Mouse (Mus musculus) MEL (cell line): ENCODE data around the gene Thbs4. TPM values are rescaled to one million over a fixed set of nuclear protein-coding genes. Genes with fewer than 3 reads are reported as not detected.

Experiments
- DNase-seq: peaks from one replicate; pipeline ENCODE4 v3.0.0; 2011; ENCODE audit warnings: low read depth, low spot score
- H3K27ac ChIP-seq: 2 replicates; pipeline ENCODE4 v1.5.1; 2012; ENCODE audit warnings: low read depth, mild to moderate bottlenecking, control low read depth, low read length, moderate library complexity; ENCODE audit not compliant: control insufficient read depth
- H3K27me3 ChIP-seq, 2 experiments: fragments of 150-350 bp in 1 of 2; sonication (generic) in 1 of 2; 2 replicates each; pipeline ENCODE4 v1.6.1; 2012; ENCODE audit warnings: low read length in 2 of 2, mild to moderate bottlenecking in 2 of 2, improper control_type of control experiment in 1 of 2, moderate library complexity in 1 of 2; ENCODE audit not compliant: insufficient read depth in 2 of 2, control insufficient read depth in 1 of 2
- H3K36me3 ChIP-seq, 2 experiments: 2 replicates each; pipeline ENCODE4 v1.6.1; 2012 to 2014; ENCODE audit warnings: low read length in 2 of 2, improper control_type of control experiment in 1 of 2, inconsistent platforms in 1 of 2, mild to moderate bottlenecking in 1 of 2; ENCODE audit not compliant: insufficient read depth in 2 of 2, control insufficient read depth in 1 of 2
- H3K4me1 ChIP-seq, 2 experiments: fragments of 150-350 bp in 1 of 2; sonication (generic) in 1 of 2; 2 replicates each; pipeline ENCODE4 v1.6.1; 2012; ENCODE audit warnings: low read length in 2 of 2, improper control_type of control experiment in 1 of 2, mild to moderate bottlenecking in 1 of 2; ENCODE audit not compliant: insufficient read depth in 2 of 2, control insufficient read depth in 1 of 2
- H3K4me3 ChIP-seq, 2 experiments: fragments of 150-350 bp in 1 of 2; sonication (generic) in 1 of 2; 2 replicates each; pipeline ENCODE4 v1.5.1; 2012; ENCODE audit warnings: low read depth in 2 of 2, low read length in 2 of 2, mild to moderate bottlenecking in 2 of 2, moderate library complexity in 2 of 2, control low read depth in 1 of 2, improper control_type of control experiment in 1 of 2; ENCODE audit not compliant: control insufficient read depth in 1 of 2, insufficient read depth in 1 of 2
- H3K79me2 ChIP-seq: 2 replicates; pipeline ENCODE4 v1.6.1; 2012; ENCODE audit warnings: mild to moderate bottlenecking, low read length, moderate library complexity; ENCODE audit not compliant: control insufficient read depth, poor library complexity, insufficient read depth
- H3K9ac ChIP-seq: 2 replicates; pipeline ENCODE4 v1.6.1; 2012; ENCODE audit warnings: low read depth, mild to moderate bottlenecking, control low read depth, low read length, moderate library complexity; ENCODE audit not compliant: control insufficient read depth, poor library complexity, severe bottlenecking
- H3K9me3 ChIP-seq: fragments of 150-350 bp; sonication (generic); replicated peaks from 2 replicates; pipeline ENCODE4 v1.6.1; 2012; ENCODE audit warnings: mild to moderate bottlenecking, low read length, improper control_type of control experiment, moderate library complexity; ENCODE audit not compliant: insufficient read depth
- BHLHE40 ChIP-seq: IDR thresholded peaks from 2 replicates; pipeline ENCODE4 v1.6.1; 2012; ENCODE audit warnings: low read depth, mild to moderate bottlenecking, inconsistent platforms, low read length, improper control_type of control experiment, borderline replicate concordance
- CTCF ChIP-seq, 3 experiments: IDR thresholded peaks in 2 of 3; conservative IDR thresholded peaks in 1 of 3; 2 replicates each; pipeline ENCODE4 v1.5.1; 2011 to 2012; ENCODE audit warnings: low read length in 3 of 3, low read depth in 2 of 3, mild to moderate bottlenecking in 2 of 3, improper control_type of control experiment in 1 of 3, inconsistent platforms in 1 of 3, mixed read lengths in 1 of 3, moderate library complexity in 1 of 3; ENCODE audit not compliant: control insufficient read depth in 1 of 3, insufficient read depth in 1 of 3, poor library complexity in 1 of 3, severe bottlenecking in 1 of 3
- E2F4 ChIP-seq: IDR thresholded peaks from 2 replicates; pipeline ENCODE4 v1.6.1; 2011; ENCODE audit warnings: low read depth, low read length, improper control_type of control experiment, borderline replicate concordance
- EP300 ChIP-seq, 2 experiments: IDR thresholded peaks; 2 replicates each; pipeline ENCODE4 v1.6.1; 2011; ENCODE audit warnings: improper control_type of control experiment in 2 of 2, low read length in 2 of 2, low read depth in 1 of 2, mild to moderate bottlenecking in 1 of 2
- ETS1 ChIP-seq: IDR thresholded peaks from 2 replicates; pipeline ENCODE4 v1.6.1; 2012; ENCODE audit warnings: low read depth, mild to moderate bottlenecking, inconsistent platforms, low read length, improper control_type of control experiment, moderate library complexity
- GATA1 ChIP-seq: IDR thresholded peaks from 2 replicates; pipeline ENCODE4 v1.6.1; 2011; ENCODE audit warnings: low read depth, low read length, improper control_type of control experiment
- HCFC1 ChIP-seq: IDR thresholded peaks from 2 replicates; pipeline ENCODE4 v1.6.1; 2012; ENCODE audit warnings: low read depth, mild to moderate bottlenecking, inconsistent platforms, low read length, improper control_type of control experiment, moderate library complexity
- JUND ChIP-seq: IDR thresholded peaks from 2 replicates; pipeline ENCODE4 v1.6.1; 2011; ENCODE audit warnings: low read depth, mild to moderate bottlenecking, improper control_type of control experiment, low read length
- KAT2A ChIP-seq: conservative IDR thresholded peaks from 2 replicates; pipeline ENCODE4 v1.6.1; 2012; ENCODE audit warnings: low read depth, low read length, improper control_type of control experiment, inconsistent platforms
- MAX ChIP-seq: IDR thresholded peaks from 2 replicates; pipeline ENCODE4 v1.6.1; 2011; ENCODE audit warnings: low read length, improper control_type of control experiment
- MEF2A ChIP-seq: IDR thresholded peaks from 2 replicates; pipeline ENCODE4 v1.6.1; 2014; ENCODE audit warnings: low read depth, mild to moderate bottlenecking, inconsistent platforms, low read length, improper control_type of control experiment; ENCODE audit not compliant: poor library complexity, insufficient replicate concordance, severe bottlenecking; ENCODE audit errors: extremely low read depth
- NRF1 ChIP-seq: IDR thresholded peaks from 2 replicates; pipeline ENCODE4 v1.6.1; 2014; ENCODE audit warnings: low read depth, mild to moderate bottlenecking, inconsistent platforms, low read length, improper control_type of control experiment, moderate library complexity; ENCODE audit not compliant: poor library complexity, insufficient read depth, severe bottlenecking
- POLR2A ChIP-seq, 2 experiments: IDR thresholded peaks; 2 replicates each; pipeline ENCODE4 v1.6.1; 2011 to 2012; ENCODE audit warnings: low read length in 2 of 2, mild to moderate bottlenecking in 2 of 2, control low read depth in 1 of 2, improper control_type of control experiment in 1 of 2, low read depth in 1 of 2, moderate library complexity in 1 of 2; ENCODE audit not compliant: control insufficient read depth in 1 of 2, insufficient read depth in 1 of 2, poor library complexity in 1 of 2
- POLR2AphosphoS5 ChIP-seq: IDR thresholded peaks from 2 replicates; pipeline ENCODE4 v1.6.1; 2012; ENCODE audit warnings: low read depth, borderline replicate concordance, mild to moderate bottlenecking, inconsistent platforms, low read length, moderate library complexity, mixed read lengths
- RCOR1 ChIP-seq: IDR thresholded peaks from 2 replicates; pipeline ENCODE4 v1.6.1; 2012; ENCODE audit warnings: low read depth, mild to moderate bottlenecking, inconsistent platforms, low read length, improper control_type of control experiment
- SMC3 ChIP-seq: IDR thresholded peaks from 2 replicates; pipeline ENCODE4 v1.6.1; 2011; ENCODE audit warnings: low read depth, low read length, improper control_type of control experiment
- TBP ChIP-seq: IDR thresholded peaks from 2 replicates; pipeline ENCODE4 v1.8.0; 2011; ENCODE audit warnings: low read depth, low read length, improper control_type of control experiment
- TCF12 ChIP-seq: IDR thresholded peaks from 2 replicates; pipeline ENCODE4 v1.6.1; 2014; ENCODE audit warnings: low read depth, mild to moderate bottlenecking, inconsistent platforms, low read length, improper control_type of control experiment, moderate library complexity
- USF2 ChIP-seq, 2 experiments: IDR thresholded peaks; 2 replicates each; pipeline ENCODE4 v1.6.1; 2011 to 2012; ENCODE audit warnings: improper control_type of control experiment in 2 of 2, low read length in 2 of 2, borderline replicate concordance in 1 of 2, inconsistent platforms in 1 of 2, low read depth in 1 of 2, mild to moderate bottlenecking in 1 of 2; ENCODE audit not compliant: insufficient read depth in 1 of 2
- ZNF384 ChIP-seq: IDR thresholded peaks from 2 replicates; pipeline ENCODE4 v1.6.1; 2012; ENCODE audit warnings: low read depth, mild to moderate bottlenecking, inconsistent platforms, low read length, improper control_type of control experiment
- polyA plus RNA-seq, 2 experiments: library from polyadenylated mRNA; stranded (reverse) in 1 of 2; unstranded in 1 of 2; fragments of >175 nt in 1 of 2; fragments of >200 nt in 1 of 2; gene quantifications; 2 replicates each; pipeline versions ENCODE4 v1.2.1 to v1.2.4; 2012; ENCODE audit warnings: low replicate concordance in 2 of 2, low read depth in 1 of 2; ENCODE audit not compliant: insufficient read length in 2 of 2, insufficient read depth in 1 of 2, missing spikeins in 1 of 2
- total RNA-seq: library from RNA; depleted of rRNA; stranded (reverse); fragments of 300-350 nt; gene quantifications from 2 replicates; pipeline ENCODE4 v1.2.3, GENCODE M21; 2012

Gene Thbs4
- total and polyA plus RNA-seq, 3 experiments: not detected

- H3K27me3 ChIP-seq: no peaks in the 10 kb centered on the region; a peak in 1 of 4 replicates
- no peak for DNase-seq
- H3K4me3 ChIP-seq: no peak overlapping the region
- H3K27ac ChIP-seq: no peak overlapping the region
- H3K9ac ChIP-seq: no peak overlapping the region
- no peaks in the 10 kb centered on the region for H3K36me3 ChIP-seq
- H3K79me2 ChIP-seq: no peaks in the 10 kb centered on the region
- TF ChIP-seq MAX: no peak
- no peaks in the 10 kb centered on the region for H3K9me3 ChIP-seq
- no peaks in the 10 kb centered on the region for H3K4me1 ChIP-seq
Observed at GRCm38 (mm10) chr13:92778642-92779041, 16.0 kb downstream of the Thbs4 start.

DNA sequence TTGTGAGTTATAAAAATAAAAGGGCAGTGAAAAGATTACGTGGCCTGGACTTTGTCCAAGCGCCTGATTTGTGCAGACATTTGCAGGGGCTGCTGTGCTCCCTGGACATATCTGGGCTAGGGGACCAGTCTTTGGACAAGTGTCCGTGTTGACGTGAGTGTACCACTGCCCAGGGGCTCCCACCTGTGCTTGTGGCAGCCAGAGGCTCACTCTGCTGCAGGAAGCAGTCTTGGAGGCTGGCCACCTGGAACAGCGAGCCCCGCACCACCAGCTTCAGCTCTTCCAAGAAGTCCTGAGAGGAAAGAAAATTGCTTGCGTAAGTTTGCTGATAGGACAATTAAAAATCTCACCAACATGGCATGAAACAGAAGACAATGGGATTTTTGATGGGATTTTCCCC is 18.7 kb downstream of the Thbs4 start:
- H3K4me1 ChIP-seq: no peaks in the 10 kb centered on the region
- H3K4me3 ChIP-seq: no peak overlapping the region
- H3K79me2 ChIP-seq: no peaks in the 10 kb centered on the region
- H3K27ac ChIP-seq: no peak overlapping the region
- no peaks in the 10 kb centered on the region for H3K9me3 ChIP-seq
- H3K27me3 ChIP-seq: peaks cover 0 to 1% of the 10 kb centered on the region in 2 experiments; a peak in 1 of 4 replicates
- H3K9ac ChIP-seq: no peak overlapping the region
- no peak for TF ChIP-seq POLR2A (IDR thresholded peaks at IDR 0.05; ENCODE audit: control insufficient read depth in 1 of 2, insufficient read depth in 1 of 2, low read depth in 1 of 2, low read length in 2 of 2, poor library complexity in 1 of 2)
- TF ChIP-seq CTCF (IDR thresholded peaks at IDR 0.05 in 2 of 3, conservative IDR thresholded peaks at IDR 0.05 in 1 of 3; ENCODE audit: control insufficient read depth in 1 of 3, insufficient read depth in 1 of 3, low read depth in 2 of 3, low read length in 3 of 3, poor library complexity in 1 of 3, severe bottlenecking in 1 of 3): no peak
- no peak for TF ChIP-seq TBP
- TF ChIP-seq EP300 (IDR thresholded peaks at IDR 0.05; ENCODE audit: low read depth in 1 of 2, low read length in 2 of 2): no peak
- no peak for TF ChIP-seq ETS1
- no peak for TF ChIP-seq KAT2A
- no peak for TF ChIP-seq RCOR1
- no peak for TF ChIP-seq USF2 (IDR thresholded peaks at IDR 0.05; ENCODE audit: borderline replicate concordance in 1 of 2, insufficient read depth in 1 of 2, low read depth in 1 of 2, low read length in 2 of 2)
- no peak for TF ChIP-seq SMC3
- TF ChIP-seq BHLHE40: no peak
- TF ChIP-seq ZNF384: no peak
- TF ChIP-seq E2F4: no peak
- TF ChIP-seq HCFC1: no peak
- TF ChIP-seq GATA1: no peak
- TF ChIP-seq JUND: no peak
- no peak for TF ChIP-seq TCF12
- TF ChIP-seq POLR2AphosphoS5: no peak
- TF ChIP-seq MEF2A: no peak
- TF ChIP-seq NRF1: no peak
- TF ChIP-seq, all 39 proteins: peak for 0
- DNase-seq: no peak
- no peaks in the 10 kb centered on the region for H3K36me3 ChIP-seq
